Mouse (Mus musculus) lung, adult 2 months (tissue): ENCODE data around the gene Isoc2a.

ENCODE experiments used
- CTCF ChIP-seq: fragments of 200-500 bp; IDR thresholded peaks from 2 replicates; pipeline ENCODE4 v1.5.1; 2011; ENCODE audit warnings: mild to moderate bottlenecking, low read length, control low read depth; ENCODE audit not compliant: insufficient read depth
- POLR2A ChIP-seq: fragments of 200-500 bp; IDR thresholded peaks from 2 replicates; pipeline ENCODE4 v1.6.1; 2011; ENCODE audit warnings: low read depth, mild to moderate bottlenecking, control low read depth, low read length, borderline replicate concordance; ENCODE audit errors: extremely low read depth

DNA sequence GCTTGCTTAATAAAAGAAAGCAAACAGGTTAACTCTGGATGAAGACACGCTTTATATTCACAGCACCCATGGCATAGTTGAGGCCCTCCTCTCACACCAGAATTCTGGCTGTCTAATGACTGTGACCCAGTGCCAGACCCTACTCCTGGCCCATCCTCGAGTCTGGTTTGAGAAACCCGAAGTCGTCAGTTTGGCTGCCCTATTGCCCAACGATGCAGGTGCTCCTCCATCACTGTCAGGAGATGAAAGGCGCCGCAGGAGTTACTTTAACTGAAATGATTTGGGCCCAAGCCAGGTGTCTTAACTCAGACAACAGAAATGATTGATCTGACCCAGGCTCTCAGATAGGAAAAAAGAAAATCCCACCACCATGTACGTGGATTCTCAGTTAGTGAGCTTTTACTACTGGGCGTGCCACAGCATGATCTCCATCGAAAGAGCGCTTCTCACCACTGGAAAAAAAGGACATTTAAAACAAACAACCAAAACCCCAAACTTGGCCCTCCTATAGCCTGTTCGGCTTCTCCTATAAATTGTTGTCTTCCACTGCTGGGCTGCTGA is 17.5 kb upstream of the Isoc2a start:
- no peak for TF ChIP-seq CTCF
- no peak for TF ChIP-seq POLR2A
